Mouse (Mus musculus): Measurements from ENCODE around the gene Lmo2.

- no peak for TF ChIP-seq CTCF (IDR thresholded peaks at IDR 0.05; ENCODE audit: borderline replicate concordance, insufficient read depth, low read length)
- TF ChIP-seq POLR2A (IDR thresholded peaks at IDR 0.05; ENCODE audit: low read depth, low read length), result no peak
Measured at GRCm38 (mm10) chr2:103941085-103941484, 16.7 kb upstream of the Lmo2 start.
